Mouse (Mus musculus): ENCODE results near the gene Smarcc2. TPM values are rescaled to one million over a fixed set of nuclear protein-coding genes. Genes with fewer than 3 reads are reported as not detected.
A peak's percentile ranks its signal among the peaks of the same experiment; 100 is the strongest.

The Smarcc2 gene
- polyA plus RNA-seq, 1 experiment from 2014 or later = 178 TPM

- WGBS = 1% methylated on average over 6 of the region's 6 CpGs
- no peaks in the 10 kb centered on the region for H3K4me1 ChIP-seq (ENCODE audit: control insufficient read depth, insufficient read depth, low read length)
- no peaks in the 10 kb centered on the region for H3K27me3 ChIP-seq (replicated peaks; ENCODE audit: control insufficient read depth, insufficient read depth, low read length)
- ATAC-seq (0 out of 2 replicates have a peak, but pooled peaks have one; percentile 24), DNase-seq (ENCODE audit: low spot score) (peak; percentile 94)
- no peaks in the 10 kb centered on the region for H3K36me3 ChIP-seq (ENCODE audit: control insufficient read depth, insufficient read depth, low read length)
- H3K9ac ChIP-seq (ENCODE audit: low read length) = no peak overlapping the region
- H3K4me3 ChIP-seq (ENCODE audit: low read depth, low read length) = no peak overlapping the region
- 0 out of 2 replicates have a peak overlapping the region, but pooled peaks have one; percentile 19 for H3K4me2 ChIP-seq (ENCODE audit: low read length)
- no peak overlapping the region for H3K27ac ChIP-seq (ENCODE audit: low read depth, low read length)
- H3K9me3 ChIP-seq (replicated peaks; ENCODE audit: control insufficient read depth, low read length) = no peaks in the 10 kb centered on the region
Observed at GRCm38 (mm10) chr10:128455280-128455679, 3.8 kb upstream of the Smarcc2 start.

GRCm38 (mm10) chr10:128457676-128458075, 1.4 kb upstream of the Smarcc2 start:
- Histone ChIP-seq H3K27ac (ENCODE audit: low read depth, low read length) (no peak overlapping the region), H3K9ac (ENCODE audit: low read length) (no peak overlapping the region), H3K4me2 (ENCODE audit: low read length) (peak overlapping the region; percentile 54; the same call in 1 of the 2 replicates), H3K9me3 (replicated peaks; ENCODE audit: control insufficient read depth, low read length) (no peaks in the 10 kb centered on the region), H3K4me1 (ENCODE audit: control insufficient read depth, insufficient read depth, low read length) (peaks cover 10% of the 10 kb centered on the region), H3K36me3 (ENCODE audit: control insufficient read depth, insufficient read depth, low read length) (peaks cover 17% of the 10 kb centered on the region), H3K27me3 (replicated peaks; ENCODE audit: control insufficient read depth, insufficient read depth, low read length) (no peaks in the 10 kb centered on the region), H3K4me3 (ENCODE audit: low read depth, low read length) (no peak overlapping the region)
- DNase-seq (ENCODE audit: low spot score) = no peak
- WGBS = 84% methylated on average over 6 of the region's 6 CpGs
- ATAC-seq = no peak

GRCm38 (mm10) chr10:128458348-128458718, 715 bp upstream of the Smarcc2 start:
- DNase-seq (ENCODE audit: low spot score) = peak; percentile 90
- Histone ChIP-seq H3K9me3 (replicated peaks; ENCODE audit: control insufficient read depth, low read length) (no peaks in the 10 kb centered on the region), H3K9ac (ENCODE audit: low read length) (peak overlapping the region; percentile 98), H3K4me2 (ENCODE audit: low read length) (peak overlapping the region; percentile 54), H3K36me3 (ENCODE audit: control insufficient read depth, insufficient read depth, low read length) (peaks cover 24% of the 10 kb centered on the region), H3K4me3 (ENCODE audit: low read depth, low read length) (peak overlapping the region; percentile 91), H3K4me1 (ENCODE audit: control insufficient read depth, insufficient read depth, low read length) (peaks cover 10% of the 10 kb centered on the region), H3K27me3 (replicated peaks; ENCODE audit: control insufficient read depth, insufficient read depth, low read length) (no peaks in the 10 kb centered on the region), H3K27ac (ENCODE audit: low read depth, low read length) (peak overlapping the region; percentile 98)
- WGBS = under 1% methylated on average over 29 of the region's 29 CpGs
- ATAC-seq = peak; percentile 67

- WGBS = under 1% methylated on average over 28 of the region's 67 CpGs
Observed at GRCm38 (mm10) chr10:128459409-128460269, 591 bp downstream of the Smarcc2 start.

GRCm38 (mm10) chr10:128460270-128460630, 1.2 kb downstream of the Smarcc2 start:
- Histone ChIP-seq H3K4me3 (ENCODE audit: low read depth, low read length) (peak overlapping the region; percentile 91), H3K4me2 (ENCODE audit: low read length) (peak overlapping the region; percentile 81), H3K36me3 (ENCODE audit: control insufficient read depth, insufficient read depth, low read length) (peaks cover 43% of the 10 kb centered on the region), H3K4me1 (ENCODE audit: control insufficient read depth, insufficient read depth, low read length) (peaks cover 10% of the 10 kb centered on the region), H3K27ac (ENCODE audit: low read depth, low read length) (peak overlapping the region; percentile 98; the same call in 1 of the 2 replicates), H3K9ac (ENCODE audit: low read length) (peak overlapping the region; percentile 98), H3K27me3 (replicated peaks; ENCODE audit: control insufficient read depth, insufficient read depth, low read length) (no peaks in the 10 kb centered on the region), H3K9me3 (replicated peaks; ENCODE audit: control insufficient read depth, low read length) (no peaks in the 10 kb centered on the region)
- ATAC-seq (no peak), DNase-seq (ENCODE audit: low spot score) (peak; percentile 20)
- 0% methylated on average over 5 of the region's 5 CpGs for WGBS

More at GRCm38 (mm10) chr10:128459409-128460269, 591 bp downstream of the Smarcc2 start:
- Histone ChIP-seq H3K9me3 (replicated peaks; ENCODE audit: control insufficient read depth, low read length) (no peaks in the 10 kb centered on the region), H3K9ac (ENCODE audit: low read length) (peak overlapping the region; percentile 98), H3K27me3 (replicated peaks; ENCODE audit: control insufficient read depth, insufficient read depth, low read length) (no peaks in the 10 kb centered on the region), H3K27ac (ENCODE audit: low read depth, low read length) (peak overlapping the region; percentile 98), H3K4me2 (ENCODE audit: low read length) (peak overlapping the region; percentile 81), H3K36me3 (ENCODE audit: control insufficient read depth, insufficient read depth, low read length) (peaks cover 37% of the 10 kb centered on the region), H3K4me1 (ENCODE audit: control insufficient read depth, insufficient read depth, low read length) (peaks cover 10% of the 10 kb centered on the region), H3K4me3 (ENCODE audit: low read depth, low read length) (peak overlapping the region; percentile 91)
- DNase-seq (ENCODE audit: low spot score) (peak; percentile 59), ATAC-seq (peak; percentile 68)

- ATAC-seq (no peak), DNase-seq (ENCODE audit: low spot score) (no peak)
- no peak overlapping the region for H3K9ac ChIP-seq (ENCODE audit: low read length)
- H3K4me1 ChIP-seq (ENCODE audit: control insufficient read depth, insufficient read depth, low read length) = no peaks in the 10 kb centered on the region
- 84% methylated on average over 12 of the region's 12 CpGs for WGBS
- peaks cover 96% of the 10 kb centered on the region for H3K36me3 ChIP-seq (ENCODE audit: control insufficient read depth, insufficient read depth, low read length)
- H3K9me3 ChIP-seq (replicated peaks; ENCODE audit: control insufficient read depth, low read length) = no peaks in the 10 kb centered on the region
- H3K4me3 ChIP-seq (ENCODE audit: low read depth, low read length) = no peak overlapping the region
- H3K27ac ChIP-seq (ENCODE audit: low read depth, low read length) = no peak overlapping the region
- no peak overlapping the region for H3K4me2 ChIP-seq (ENCODE audit: low read length)
- H3K27me3 ChIP-seq (replicated peaks; ENCODE audit: control insufficient read depth, insufficient read depth, low read length) = no peaks in the 10 kb centered on the region
Observed at GRCm38 (mm10) chr10:128474366-128474765, 15.3 kb downstream of the Smarcc2 start.

GRCm38 (mm10) chr10:128486370-128486769, 27.3 kb downstream of the Smarcc2 start:
- Histone ChIP-seq H3K27me3 (replicated peaks; ENCODE audit: control insufficient read depth, insufficient read depth, low read length) (no peaks in the 10 kb centered on the region), H3K36me3 (ENCODE audit: control insufficient read depth, insufficient read depth, low read length) (peaks cover 96% of the 10 kb centered on the region), H3K4me1 (ENCODE audit: control insufficient read depth, insufficient read depth, low read length) (no peaks in the 10 kb centered on the region), H3K9me3 (replicated peaks; ENCODE audit: control insufficient read depth, low read length) (no peaks in the 10 kb centered on the region), H3K27ac (ENCODE audit: low read depth, low read length) (no peak overlapping the region), H3K4me2 (ENCODE audit: low read length) (no peak overlapping the region), H3K4me3 (ENCODE audit: low read depth, low read length) (no peak overlapping the region), H3K9ac (ENCODE audit: low read length) (no peak overlapping the region)
- no peak for DNase-seq (ENCODE audit: low spot score)
- no peak for ATAC-seq
- 88% methylated on average over 7 of the region's 7 CpGs for WGBS

- H3K4me3 ChIP-seq (ENCODE audit: low read depth, low read length) = no peak overlapping the region
- H3K27me3 ChIP-seq (replicated peaks; ENCODE audit: control insufficient read depth, insufficient read depth, low read length) = no peaks in the 10 kb centered on the region
- H3K9ac ChIP-seq (ENCODE audit: low read length) = no peak overlapping the region
- no peak overlapping the region for H3K4me2 ChIP-seq (ENCODE audit: low read length)
- DNase-seq (ENCODE audit: low spot score) (no peak), ATAC-seq (no peak)
- H3K9me3 ChIP-seq (replicated peaks; ENCODE audit: control insufficient read depth, low read length) = no peaks in the 10 kb centered on the region
- WGBS = 91% methylated on average over 22 of the region's 22 CpGs
- peaks cover 4% of the 10 kb centered on the region; the same call in 1 of the 2 replicates for H3K4me1 ChIP-seq (ENCODE audit: control insufficient read depth, insufficient read depth, low read length)
- peaks cover 86% of the 10 kb centered on the region for H3K36me3 ChIP-seq (ENCODE audit: control insufficient read depth, insufficient read depth, low read length)
- no peak overlapping the region for H3K27ac ChIP-seq (ENCODE audit: low read depth, low read length)
Observed at GRCm38 (mm10) chr10:128487861-128488712, 29.0 kb downstream of the Smarcc2 start.

Measured in forebrain, embryonic 14.5 days (tissue).